Mouse (Mus musculus) brain, embryonic 14.5 days (tissue): ENCODE measurements at regions not wholly inside any gene's neighbourhood (a gene's known extent, or its start where the extent isn't known, plus 50 kb on each side); places are given as distances from the start of the nearest gene placed in this dataset.

Experiments
- DNase-seq: peaks from one replicate; pipeline ENCODE4 v3.0.0-alpha.2; 2011; ENCODE audit warnings: low read depth
- CTCF ChIP-seq: fragments of 200-500 bp; IDR thresholded peaks from 2 replicates; pipeline ENCODE4 v1.5.1; 2012; ENCODE audit warnings: inconsistent platforms, mild to moderate bottlenecking, moderate library complexity, borderline replicate concordance; ENCODE audit not compliant: insufficient read depth, insufficient read length; ENCODE audit errors: extremely low read depth
- POLR2A ChIP-seq: fragments of 200-500 bp; IDR thresholded peaks from 2 replicates; pipeline ENCODE4 v1.6.1; 2012; ENCODE audit warnings: mild to moderate bottlenecking, inconsistent platforms, borderline replicate concordance; ENCODE audit not compliant: poor library complexity, insufficient read depth, insufficient read length, severe bottlenecking; ENCODE audit errors: extremely low read depth

DNA sequence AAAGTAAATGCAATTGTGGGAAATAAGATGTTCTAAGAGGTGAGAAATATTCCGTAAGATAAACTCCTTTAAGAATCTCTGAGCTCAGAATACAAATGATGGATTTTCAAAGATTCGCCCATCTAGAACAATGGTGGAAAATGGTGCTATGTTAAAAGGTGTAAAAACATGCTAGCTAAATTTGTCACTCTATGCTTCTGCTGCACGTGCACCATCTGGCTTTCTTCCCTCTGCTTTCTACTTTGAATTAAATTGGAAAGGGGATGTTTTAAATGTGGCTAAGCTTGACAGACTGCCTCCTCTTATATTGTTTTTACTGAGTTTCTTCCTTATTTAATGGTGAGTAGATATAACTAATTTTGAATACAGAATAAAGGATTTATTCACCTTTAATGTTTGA is 887.7 kb upstream of the Map3k7 start:
- no peak for TF ChIP-seq POLR2A
- no peak for TF ChIP-seq CTCF
- peak; percentile 58 for DNase-seq

DNA sequence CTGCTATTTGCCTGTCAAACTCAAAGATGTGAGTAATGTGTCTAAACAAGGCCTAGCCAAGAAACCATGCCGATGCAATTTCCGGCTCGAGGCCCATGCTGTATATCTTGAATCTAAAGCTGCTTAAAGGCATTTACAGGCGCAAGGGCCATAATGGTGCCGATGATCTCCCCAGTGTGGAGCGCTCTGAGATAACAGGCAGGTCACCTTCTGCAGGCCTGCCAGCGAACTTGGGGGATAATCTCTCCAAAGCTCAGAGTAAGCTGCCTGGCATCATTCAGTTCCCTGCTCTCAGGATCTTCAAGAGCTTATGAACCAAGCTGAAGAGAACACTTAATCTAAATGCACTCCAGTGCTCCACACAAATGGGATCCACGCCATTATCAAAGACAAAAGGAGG is 842.3 kb upstream of the Map3k7 start:
- TF ChIP-seq POLR2A (no peak), CTCF (no peak)

DNA sequence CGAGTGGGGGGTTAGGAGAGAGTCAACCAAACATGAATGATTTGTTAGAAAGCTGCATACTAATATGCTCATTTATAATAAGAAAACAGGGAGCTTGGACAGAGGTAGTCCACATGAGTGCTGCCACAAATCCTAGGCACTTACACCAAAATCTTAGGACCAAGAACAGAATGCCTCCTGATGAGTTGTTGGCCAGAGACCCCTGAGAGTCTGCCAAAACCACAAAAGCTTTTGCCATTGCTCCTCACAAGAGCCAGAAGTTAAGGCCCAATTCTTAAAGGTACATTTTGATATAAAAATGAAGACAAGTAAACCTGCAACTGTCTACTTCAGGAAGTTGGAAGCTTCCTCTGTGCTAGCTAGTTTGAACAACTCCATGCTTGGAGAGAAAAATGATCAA is 820.7 kb upstream of the Map3k7 start:
- TF ChIP-seq POLR2A, result no peak
- TF ChIP-seq CTCF, result no peak

More for the DNA sequence above, 842.3 kb upstream of the Map3k7 start:
- DNase-seq, result peak; percentile 69

DNA sequence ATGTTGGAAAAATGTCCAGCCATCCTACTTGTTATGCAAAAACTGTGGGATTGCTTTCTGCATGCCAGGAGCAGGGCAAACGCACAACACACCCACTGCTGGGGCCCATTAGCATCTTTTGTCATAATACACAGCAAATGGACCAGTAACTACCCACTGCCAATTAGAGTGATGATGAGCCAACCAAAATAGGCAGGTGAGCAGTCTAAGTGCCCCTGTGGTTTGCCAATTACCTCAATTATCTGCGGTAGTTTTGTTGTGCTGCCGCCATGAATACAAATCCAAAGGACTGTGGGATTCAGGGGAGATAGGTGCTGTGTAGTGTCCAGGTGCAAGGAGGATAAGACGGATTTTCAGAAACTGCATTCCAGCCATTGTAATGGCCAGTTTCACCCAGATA is 796.5 kb upstream of the Map3k7 start:
- DNase-seq, result peak; percentile 74
- TF ChIP-seq POLR2A (no peak), CTCF (no peak)

More for the DNA sequence above, 820.7 kb upstream of the Map3k7 start:
- no peak for DNase-seq

DNA sequence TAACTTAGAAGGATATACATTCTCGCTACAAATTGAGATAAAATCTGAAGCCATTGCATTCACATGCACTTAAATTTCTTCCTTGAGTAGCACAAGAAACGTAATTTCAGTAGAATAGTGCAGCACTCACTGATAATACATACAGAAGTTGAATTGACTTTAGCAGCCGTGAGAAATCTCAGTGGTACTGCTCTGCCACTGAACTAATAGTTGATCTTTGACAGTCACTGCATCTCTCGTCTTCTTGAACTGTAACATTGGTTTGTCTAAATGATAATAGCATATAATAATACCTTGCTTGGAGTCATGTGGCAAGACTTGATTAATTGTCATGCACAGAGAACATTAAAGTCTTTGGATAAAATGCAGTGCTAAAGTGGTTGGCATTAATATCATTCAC is 795.5 kb upstream of the Map3k7 start:
- TF ChIP-seq CTCF (no peak), POLR2A (no peak)
- peak; percentile 19 for DNase-seq

DNA sequence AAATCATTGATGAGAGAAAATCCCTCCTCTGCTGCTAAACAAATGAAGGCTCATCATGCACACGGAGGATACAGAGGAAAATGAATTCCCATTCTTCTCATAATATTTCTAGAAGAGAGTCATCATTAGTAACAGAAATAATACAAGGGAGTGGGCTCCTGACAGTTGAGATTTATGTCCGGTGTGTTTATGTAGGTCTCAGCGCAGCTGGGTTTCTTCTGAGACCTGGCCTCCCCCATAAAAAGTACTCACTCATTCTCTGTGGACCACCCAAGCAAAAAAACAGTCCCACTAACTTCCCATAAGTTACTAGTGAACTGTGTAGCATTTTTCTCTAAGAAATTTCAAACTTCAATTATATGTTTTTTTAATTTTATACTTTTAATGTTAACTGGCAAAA is 792.7 kb upstream of the Map3k7 start:
- TF ChIP-seq CTCF (no peak), POLR2A (no peak)
- DNase-seq, result no peak

DNA sequence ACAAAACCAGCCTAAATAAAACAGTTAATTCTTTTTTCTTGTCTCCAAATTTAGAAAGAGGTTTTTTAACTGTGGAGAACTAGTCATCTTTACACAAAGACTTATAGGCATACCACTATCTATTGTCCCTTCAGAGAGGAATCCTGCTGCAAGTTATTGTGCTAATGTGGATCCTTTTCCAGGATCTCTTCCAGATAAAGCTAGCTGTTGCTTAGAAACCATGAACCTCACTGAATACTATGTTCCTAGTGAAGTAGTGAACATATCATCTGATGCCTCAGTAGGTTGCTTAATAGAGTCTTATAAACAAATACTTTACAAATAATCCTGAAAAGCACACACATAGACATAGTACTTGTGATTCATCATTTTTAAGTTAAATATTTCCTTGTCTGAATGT is 766.0 kb upstream of the Map3k7 start:
- TF ChIP-seq POLR2A (no peak), CTCF (no peak)
- peak; percentile 32 for DNase-seq

DNA sequence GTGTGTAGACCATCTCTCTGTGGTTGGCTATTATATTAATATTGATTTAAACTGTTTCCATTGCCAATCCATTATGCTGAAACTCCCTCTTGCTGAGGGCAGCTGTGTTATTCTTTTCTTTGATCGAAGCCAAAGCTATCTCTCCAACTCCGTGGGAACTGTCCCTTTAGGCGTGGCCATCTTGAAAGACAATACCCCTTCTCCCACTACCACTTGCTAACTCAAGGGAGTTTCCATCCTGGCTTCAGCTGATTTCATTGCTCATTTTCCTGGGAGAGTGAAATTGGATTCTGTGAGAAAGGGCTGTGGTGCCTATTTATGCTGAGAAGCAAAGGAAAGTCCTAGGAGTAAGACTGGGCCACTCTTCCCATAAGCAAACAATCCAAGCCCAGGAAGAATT is 760.6 kb upstream of the Map3k7 start:
- DNase-seq, result peak; percentile 25
- no peak for TF ChIP-seq CTCF
- no peak for TF ChIP-seq POLR2A

DNA sequence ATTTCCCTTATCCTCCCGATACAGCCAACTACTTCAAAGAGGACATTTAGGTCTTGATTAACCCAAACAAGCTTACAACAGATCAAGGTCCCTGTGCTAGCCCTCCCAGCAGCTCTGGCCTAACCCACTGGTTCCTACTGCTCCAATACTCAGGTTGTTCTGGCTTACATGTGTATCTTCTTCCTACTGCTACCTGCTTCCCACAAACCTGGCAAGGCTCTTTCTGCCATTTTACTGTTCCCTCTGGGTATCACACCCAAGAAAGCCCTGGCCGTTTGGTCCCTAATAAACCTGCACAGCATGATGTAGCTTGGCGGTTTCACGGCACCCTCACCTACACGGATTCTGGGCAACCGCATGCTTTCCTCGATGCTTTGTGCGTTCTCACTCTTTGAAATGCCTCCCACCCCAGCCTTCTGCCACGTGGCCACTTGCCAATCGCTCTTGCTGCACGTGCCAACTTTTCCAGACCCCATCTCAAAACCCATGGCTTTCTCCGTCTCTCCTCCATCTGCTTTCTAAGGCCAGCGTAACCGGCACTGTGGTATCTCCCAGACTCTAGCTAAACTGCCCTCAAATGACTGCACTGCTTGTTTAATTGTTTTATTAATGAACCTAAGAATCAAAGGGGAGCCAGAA is 758.4 kb upstream of the Map3k7 start:
- DNase-seq, result peak; percentile 90
- TF ChIP-seq POLR2A (no peak), CTCF (no peak)

DNA sequence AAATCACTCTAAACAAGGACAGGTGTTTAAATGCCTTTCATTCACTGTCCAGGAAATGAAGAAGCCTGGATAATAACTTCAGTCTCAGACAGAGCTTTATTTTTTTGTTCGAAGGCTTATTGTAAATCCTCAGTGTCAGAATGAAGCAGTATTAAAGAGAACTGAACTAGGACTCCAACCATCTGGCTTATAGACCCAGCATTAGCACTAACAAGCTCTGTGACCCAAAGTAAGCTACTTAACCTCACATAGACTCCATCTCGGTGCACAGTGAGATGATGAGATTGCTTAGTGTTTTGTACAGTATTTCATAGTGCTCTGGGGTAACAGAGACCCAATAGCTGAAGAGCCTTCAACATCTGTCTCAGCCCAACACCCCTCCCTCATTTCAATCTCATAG is 738.2 kb upstream of the Map3k7 start:
- no peak for DNase-seq
- no peak for TF ChIP-seq CTCF
- TF ChIP-seq POLR2A, result no peak

DNA sequence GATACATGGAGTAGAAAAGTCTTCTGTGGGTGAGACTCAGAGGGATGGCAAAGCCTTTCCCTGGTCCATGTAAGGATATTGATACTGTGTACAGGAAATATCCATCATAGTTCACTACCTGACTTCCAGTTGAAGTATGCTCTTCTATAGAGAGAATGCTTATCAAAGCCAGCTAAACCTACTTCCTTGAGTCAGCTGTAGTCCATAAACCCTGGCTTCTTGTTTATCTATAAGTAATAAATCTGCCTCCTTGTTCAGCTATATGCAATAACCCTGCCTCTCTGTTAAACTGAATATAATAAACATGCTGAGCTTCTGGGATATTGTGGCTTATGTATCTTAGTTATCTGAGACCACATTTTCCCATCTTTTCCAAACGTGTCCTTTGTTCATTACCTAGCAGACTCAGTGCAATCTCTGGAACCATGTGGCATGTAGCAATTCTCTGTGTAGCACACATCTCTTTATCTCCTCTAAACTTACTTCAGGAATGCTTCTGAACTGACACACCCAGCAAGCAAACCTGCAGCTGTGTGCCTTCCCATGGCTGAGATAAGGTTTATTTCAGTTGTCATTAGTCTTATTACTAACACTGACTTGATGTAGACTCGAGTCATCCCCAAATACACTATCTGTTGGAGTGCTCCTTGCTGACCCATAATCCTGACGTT is 694.9 kb upstream of the Map3k7 start:
- no peak for TF ChIP-seq CTCF
- TF ChIP-seq POLR2A, result no peak
- no peak for DNase-seq

DNA sequence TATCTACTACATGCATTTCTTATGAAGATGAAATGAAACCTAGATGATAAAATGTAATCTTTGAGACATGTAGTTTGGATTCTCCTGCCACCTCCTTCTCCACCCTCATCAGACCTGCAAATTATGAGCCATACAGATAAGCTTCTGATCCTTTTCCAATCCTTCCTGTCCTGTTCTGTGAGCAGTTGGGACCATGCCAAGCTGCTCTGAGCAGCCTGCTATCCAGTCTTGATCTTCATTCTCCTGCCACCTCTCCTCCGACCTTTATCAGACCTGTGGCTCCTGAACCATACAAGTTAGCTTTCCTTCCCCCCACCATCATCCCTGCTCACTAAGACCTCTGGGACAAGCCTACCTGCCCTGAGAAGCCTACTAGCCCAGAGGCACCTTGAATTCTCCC is 689.8 kb upstream of the Map3k7 start:
- DNase-seq, result no peak
- TF ChIP-seq POLR2A (no peak), CTCF (no peak)
